Mouse (Mus musculus) natural killer cell, adult 2 months (primary cell): ENCODE results near the gene Rps6kc1.
A peak's percentile ranks its signal among the peaks of the same experiment; 100 is the strongest.
"Not testable (repeated sequence)": the region's sequence is repeated elsewhere in the genome, so short reads cannot be mapped to it uniquely, and the experiment has no call there.

Source experiments
- DNase-seq, 2 experiments: peaks; one replicate each; pipeline ENCODE4 v3.0.0; 2022; ENCODE audit warnings: low spot score in 2 of 2

Rps6kc1 gene

GRCm38 (mm10) chr1:190911415-190912123 lies at the start of gene Rps6kc1:
Rps6kc1 (minus strand) TSS chr1:190911770.
- peak; percentile 46 to 50 for DNase-seq

DNA sequence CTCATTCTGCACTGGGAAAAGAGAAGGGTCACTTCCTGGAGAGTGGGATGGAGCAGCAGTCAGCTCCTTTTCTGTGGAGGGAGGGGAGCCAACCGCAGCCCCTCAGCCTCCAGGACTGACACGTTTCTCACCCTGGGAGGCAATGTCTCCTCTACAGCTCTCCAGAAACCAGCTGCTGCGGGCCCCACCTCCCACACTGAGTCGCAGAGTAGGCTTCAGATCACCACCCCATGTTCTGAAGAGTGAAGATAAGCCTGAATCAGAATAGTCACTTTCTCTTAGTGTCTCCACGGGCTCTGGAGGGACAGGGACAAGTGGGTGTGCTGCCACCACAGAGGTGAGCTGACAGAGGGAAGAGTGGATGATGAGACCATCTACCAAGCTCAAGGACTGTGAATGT lies 47.3 kb upstream of the Rps6kc1 start:
- no peak for DNase-seq

DNA sequence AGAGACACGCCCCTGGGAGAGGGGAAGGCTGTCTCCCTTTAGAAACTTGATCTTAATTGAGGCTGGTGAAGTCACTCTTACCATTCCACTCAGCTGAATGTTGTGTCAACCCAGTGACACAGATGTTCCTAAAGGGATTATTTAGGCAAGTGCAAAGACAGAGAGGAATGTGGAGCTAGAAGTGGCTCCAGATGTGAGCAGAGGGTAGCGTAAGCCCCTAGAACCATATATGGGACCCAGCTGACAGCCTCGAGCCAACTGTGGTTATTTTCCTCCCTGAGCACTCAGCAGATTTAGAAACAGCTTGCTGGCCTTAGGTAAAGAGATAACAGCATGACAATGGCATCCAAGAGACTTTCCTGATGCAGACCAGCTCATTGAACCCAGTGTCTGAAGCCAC lies 41.4 kb upstream of the Rps6kc1 start:
- no peak for DNase-seq

DNA sequence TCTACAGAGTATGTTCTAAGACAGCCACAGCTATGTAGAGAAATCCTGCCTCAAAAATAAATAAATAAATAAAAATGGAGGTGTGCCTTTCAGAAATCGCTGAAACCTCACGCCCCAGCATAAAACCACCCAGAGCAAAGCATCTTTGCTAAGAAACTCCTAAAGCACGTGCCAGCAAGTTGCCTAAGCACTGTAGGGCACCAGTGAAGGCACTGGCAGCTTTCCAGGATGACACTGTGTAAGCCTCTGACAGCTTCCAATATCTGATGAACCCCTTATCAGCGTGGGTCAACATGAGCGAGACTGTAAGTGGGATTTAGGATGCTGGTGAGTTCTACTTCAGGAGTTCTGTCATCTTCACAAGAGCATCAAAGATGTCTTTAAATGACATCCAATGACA lies 39.4 kb upstream of the Rps6kc1 start:
- no peak for DNase-seq

DNA sequence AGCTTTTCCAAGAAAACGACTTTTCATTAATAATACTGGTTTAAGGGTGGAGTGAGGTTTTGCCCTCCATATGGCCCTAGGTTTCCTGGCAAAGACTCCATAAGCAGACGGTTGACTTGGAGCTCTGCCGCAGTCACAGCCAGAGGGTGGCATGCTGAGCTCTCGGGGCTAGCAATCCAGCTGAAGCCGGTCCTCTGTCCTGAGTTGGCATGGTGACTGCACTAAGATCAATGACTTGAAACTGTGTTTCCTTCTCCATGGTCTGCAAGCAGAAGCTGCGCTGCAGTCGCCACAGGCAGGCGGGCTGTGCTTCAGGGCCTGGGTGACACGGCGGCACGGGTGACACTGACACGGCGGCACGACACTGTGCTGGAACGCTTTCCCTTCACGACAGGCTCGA lies 37.3 kb upstream of the Rps6kc1 start:
- no peak for DNase-seq

DNA sequence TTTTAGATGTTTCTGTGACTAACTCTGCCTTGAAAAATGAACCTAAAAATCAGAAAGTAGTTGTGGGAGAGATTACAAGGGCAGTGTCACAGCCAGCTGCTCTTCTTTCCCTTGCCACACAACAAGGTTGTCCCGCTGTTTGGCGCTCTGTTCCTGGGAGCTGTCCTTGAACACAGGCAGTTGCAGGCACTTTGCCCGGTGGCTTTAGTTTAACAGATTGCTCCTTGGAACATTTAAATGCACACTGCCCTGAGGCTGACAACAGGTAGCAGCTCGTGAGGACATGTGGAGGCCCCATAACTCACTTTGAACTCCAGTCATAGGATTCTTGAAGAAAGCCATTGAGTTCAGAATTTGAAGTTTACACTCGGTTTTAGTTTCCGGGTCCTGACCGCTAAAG lies 36.9 kb upstream of the Rps6kc1 start:
- no peak for DNase-seq

DNA sequence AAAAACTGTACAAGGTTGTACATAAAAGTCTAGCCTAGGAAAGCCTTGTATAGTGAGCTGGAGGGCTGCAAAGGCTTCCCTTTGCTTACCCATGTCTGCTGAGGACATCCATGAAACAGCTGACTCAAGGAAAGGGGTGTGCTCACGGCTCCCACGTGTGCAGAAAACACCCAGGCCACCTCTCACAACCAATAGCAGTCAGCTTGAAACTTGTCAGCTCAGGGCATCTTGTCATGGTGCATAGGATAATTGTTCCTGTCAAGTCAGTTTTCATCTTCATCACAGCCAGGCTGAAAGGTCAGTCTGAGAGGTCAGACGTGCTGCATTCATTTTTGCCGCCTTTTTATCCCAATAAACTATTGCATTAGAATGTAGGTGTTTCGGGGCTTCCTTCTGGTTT lies 36.4 kb upstream of the Rps6kc1 start:
- no peak for DNase-seq

DNA sequence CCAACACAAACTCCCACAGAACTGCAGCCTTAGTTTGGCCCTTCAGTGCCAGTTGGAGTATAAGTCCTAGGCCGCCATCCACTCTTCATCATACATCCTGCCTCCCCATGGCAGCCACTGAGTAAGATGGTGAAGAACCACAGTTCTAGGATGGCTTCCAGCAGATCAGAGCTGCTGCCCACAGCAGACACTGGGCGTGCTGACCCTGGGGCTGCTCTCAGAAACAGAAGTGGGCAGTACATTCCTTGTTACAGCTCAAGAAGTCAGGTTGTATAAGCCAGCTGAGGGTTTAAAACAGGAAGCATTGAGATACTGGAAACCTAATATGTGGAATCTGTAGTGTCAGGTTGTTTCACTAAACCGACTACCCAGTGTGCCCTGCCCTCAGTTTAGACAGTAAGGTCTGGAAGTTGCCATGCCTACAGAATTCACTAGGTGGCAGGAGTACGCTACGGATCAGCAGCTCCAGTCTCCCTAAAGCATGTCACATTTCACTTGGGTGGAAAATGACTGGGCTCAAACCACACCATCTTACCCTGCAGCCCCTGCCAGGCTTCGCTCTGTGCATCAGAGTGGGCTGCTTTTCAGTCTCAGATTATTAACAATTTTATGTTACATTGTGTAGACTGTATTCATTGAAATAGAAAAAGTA lies 32.7 kb upstream of the Rps6kc1 start:
- peak; percentile 19 to 49 for DNase-seq

- DNase-seq = no peak
These were observed 28.2 kb upstream of the Rps6kc1 start for GRCm38 (mm10) chr1:190939803-190940202.

DNA sequence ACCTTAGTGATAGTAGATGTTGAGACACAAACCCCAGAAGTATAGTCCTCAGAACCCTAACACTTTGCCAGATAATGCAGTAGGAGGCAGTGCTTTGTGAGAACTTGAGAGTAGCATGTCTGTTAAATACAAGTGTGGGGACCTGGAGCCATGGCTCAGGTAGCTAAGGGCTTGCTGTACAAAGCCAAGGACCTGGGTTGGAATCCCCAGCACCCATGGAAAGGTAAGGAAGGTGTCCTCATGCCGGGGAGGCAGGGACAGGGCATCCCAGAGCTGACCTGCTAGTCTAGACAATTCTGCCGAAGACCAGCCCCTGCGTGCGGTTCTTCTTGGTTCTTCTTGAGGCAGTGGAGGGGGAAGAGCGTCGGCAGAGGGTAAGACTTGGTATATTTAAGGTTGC lies 18.6 kb upstream of the Rps6kc1 start:
- no peak for DNase-seq

- DNase-seq = peak; percentile 17 to 29
These were observed 17.6 kb upstream of the Rps6kc1 start for GRCm38 (mm10) chr1:190929010-190929695.

- DNase-seq = peak; percentile 96 to 97
These were observed 16.9 kb upstream of the Rps6kc1 start for GRCm38 (mm10) chr1:190928370-190929009.

DNA sequence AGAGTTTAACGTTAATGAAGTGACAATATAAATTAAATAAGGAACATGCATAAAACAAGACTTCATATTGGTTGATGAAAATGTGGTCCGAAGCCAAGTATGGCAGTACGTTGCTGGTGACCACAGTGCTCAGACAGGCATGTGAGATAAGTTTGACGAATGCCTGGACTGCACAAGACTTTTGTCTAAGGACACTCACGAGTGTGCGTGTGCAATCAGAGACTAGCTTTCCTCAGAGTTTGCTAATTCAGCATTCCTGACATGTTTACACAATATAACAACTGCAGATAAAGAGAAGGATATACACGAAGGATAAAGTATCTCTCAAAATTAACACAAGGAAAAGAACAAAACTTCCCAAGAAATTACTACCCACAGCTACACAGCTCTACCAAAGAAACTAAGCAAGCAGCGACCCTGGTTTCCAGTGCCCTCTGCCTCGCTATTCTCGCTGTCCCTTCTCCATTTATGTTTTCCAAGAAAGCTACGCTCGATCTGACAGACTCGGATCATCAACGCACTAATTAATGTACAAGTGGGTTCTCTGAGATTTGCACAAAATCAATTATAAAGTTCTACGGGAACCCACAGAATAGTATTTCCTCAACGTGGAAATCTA lies 16.3 kb upstream of the Rps6kc1 start:
- DNase-seq = peak in 1 of 2 experiments; percentile 15

DNA sequence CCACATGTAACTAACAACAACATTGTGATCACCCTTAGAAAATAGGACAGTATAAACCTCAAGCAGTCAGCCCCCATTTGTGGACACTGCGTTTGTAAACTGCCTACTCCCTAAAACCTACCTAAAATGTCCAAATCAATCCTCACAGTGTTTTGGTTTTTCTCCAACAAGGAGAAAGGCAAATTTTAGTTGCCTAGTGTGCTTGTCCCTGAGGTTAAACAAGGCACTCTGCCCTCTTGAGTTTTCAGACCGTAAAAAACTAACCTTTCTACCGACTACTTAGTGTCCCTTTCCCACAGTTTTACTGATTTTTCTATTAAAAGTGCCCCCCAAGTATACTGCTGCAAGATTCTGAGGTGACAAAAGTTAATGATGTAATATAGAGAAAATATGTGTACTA lies 15.7 kb upstream of the Rps6kc1 start:
- no peak for DNase-seq

DNA sequence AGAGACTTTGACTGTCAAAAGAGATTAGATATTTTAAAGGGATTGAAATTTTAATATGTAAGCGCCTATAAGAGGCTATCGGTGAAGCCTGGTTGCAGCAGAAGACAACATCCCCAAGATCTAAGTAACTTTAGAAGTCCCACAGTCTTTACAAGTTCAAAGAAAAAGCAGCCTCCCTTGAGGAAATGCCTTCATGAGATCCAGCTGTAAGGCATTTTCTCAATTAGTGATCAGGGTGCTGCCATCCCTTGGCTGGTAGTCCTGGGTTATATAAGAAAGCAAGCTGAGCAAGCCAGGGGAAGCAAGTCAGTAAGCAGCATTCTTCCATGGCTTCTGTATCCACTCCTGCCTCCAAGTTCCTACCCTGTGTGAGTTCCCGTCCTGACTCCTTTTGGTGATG lies 13.2 kb upstream of the Rps6kc1 start, which contains the start of gene Angel2:
Gene Angel2 (plus strand): TSS at position 301 of the 400 bp plus-strand sequence.
- not testable (repeated sequence) for DNase-seq

DNA sequence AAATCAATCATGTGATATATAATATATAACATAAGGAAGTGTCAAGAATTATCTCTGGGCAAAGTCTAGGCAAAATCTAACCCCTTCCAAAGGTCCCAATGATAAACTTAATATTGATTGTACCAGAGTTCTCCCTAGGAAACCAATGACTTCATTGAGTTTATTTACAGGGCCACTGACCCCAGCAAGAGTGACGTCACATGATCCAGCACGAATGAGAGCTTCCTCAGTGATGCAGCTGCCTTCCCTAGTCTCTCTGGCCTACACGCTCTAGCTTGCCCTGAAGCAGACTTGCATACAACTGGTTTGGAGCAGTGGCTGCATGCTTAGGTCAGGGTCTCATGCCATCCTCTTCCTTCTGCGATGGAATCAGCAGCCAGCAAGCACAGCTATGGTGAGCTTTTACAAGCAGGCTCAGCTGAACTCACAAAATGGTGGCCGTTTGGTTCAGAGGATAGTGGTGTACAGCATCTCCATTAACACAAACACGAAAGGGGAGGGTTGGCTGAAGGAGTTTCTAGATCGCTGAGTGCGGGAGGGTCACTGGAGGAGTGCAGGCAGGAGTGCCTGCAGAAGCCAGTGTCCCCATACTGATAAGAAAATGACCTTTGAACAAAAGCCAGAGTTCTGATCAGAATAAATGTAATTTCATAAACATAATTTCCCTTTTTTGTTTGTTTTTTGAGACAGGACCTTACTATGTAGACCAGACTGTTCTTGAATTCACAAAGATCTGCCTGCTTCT lies 8.3 kb upstream of the Rps6kc1 start:
- DNase-seq = no peak

DNA sequence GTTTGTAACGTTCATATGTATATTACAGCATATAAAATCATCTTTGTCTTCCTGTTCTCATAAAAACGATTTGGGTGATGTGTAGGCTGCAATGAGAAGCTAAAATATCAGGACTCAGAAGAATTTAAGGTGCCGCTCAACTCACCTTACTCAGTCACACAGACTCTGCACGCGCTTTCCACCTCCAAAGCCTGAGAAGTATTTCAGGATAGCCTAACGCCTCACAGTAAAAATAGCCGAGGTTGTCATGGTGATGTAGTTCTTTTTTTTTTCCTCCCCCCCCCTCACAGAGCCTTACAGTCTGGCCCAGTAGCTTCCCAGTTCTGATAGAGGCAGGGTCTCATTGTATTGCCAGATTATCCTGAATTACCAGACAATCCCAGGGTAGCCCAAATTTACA lies 7.4 kb upstream of the Rps6kc1 start:
- no peak for DNase-seq

GRCm38 (mm10) chr1:190912623-190913022 lies 1.1 kb upstream of the Rps6kc1 start:
- no peak for DNase-seq

DNA sequence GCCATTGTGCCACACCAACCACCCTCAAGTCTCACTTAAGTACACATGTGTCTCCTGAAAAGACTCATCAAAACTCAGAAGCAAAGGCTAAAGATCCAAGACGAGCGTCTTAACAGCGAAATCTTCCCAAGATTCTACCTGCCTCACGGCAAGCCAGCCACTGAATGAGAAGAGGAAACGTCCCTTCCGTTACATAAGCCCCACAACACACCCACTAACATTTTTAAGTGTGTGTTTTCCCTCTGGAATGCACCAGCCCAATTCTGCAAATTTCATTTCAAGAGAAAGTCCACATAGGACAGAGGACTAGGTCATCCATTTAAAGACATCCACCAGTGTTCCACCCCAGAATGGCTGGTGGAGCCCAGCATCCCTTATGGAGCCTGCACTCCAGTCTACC lies 734 bp downstream of the Rps6kc1 start:
- DNase-seq = no peak

- no peak for DNase-seq
These were observed 6.9 kb downstream of the Rps6kc1 start for GRCm38 (mm10) chr1:190904714-190905113.

GRCm38 (mm10) chr1:190904136-190904535 lies 7.4 kb downstream of the Rps6kc1 start:
- no peak for DNase-seq
